Mouse (Mus musculus) ovary, adult 18-20 months (tissue): Measurements from ENCODE around the gene Fut1.

ENCODE experiments used
- DNase-seq: peaks from one replicate; pipeline ENCODE4 v3.0.0; 2022; ENCODE audit warnings: low spot score, mixed read lengths

Fut1 gene

DNA sequence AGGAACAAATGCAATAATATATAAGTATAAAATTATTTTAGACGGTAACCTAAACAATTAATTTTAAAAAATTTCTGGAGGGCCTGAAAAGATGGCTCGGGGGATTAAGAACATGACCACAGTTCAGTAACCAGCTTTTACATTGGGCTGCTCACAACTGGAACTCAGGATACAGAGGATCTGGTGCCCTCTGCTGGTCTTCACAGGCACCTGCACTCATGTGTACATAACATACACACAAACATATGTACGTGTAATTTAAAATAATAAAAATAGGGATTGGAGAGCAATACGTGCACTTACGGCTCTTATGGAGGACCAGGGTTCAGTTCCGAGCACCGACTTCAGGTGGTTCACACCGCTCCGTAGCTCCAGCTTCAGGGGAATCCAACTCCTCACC, 51.8 kb downstream of the Fut1 start:
- DNase-seq, result no peak
